Mouse (Mus musculus): ENCODE results near the gene C1s2.
"Not testable (repeated sequence)": the region's sequence is repeated elsewhere in the genome, so short reads cannot be mapped to it uniquely, and the experiment has no call there.

Gene C1s2

DNA sequence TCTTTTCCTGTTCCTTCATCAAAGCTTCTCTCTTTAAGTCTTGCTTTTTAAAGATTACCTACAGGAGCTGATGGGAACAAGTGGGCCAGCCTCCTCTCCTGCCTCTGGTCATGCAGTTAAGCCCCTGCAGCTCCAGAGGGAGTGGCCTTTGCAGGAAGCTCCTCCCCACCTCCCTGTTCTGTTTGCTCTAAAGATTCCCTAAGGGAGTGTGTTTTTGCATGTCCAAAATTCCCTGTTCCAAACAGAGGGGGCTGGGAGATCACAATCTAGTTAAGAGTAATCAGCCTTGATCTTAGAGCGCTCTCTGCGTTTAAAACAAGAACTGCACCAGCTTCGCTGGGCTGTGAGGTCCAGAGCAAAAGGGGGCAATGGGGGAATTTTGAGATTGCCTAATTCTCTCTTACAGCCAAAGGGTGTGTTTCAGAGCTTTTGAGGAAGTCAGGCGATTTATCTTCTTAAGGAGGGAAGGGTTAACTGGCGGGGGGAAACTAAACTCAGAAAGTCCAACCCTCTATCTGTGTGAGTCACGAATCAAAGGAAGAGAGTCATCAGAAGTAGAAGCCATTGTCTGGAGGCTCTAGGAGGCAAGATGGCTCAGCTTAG, 1.1 kb upstream of the C1s2 start:
- DNase-seq: not testable (repeated sequence)

DNA sequence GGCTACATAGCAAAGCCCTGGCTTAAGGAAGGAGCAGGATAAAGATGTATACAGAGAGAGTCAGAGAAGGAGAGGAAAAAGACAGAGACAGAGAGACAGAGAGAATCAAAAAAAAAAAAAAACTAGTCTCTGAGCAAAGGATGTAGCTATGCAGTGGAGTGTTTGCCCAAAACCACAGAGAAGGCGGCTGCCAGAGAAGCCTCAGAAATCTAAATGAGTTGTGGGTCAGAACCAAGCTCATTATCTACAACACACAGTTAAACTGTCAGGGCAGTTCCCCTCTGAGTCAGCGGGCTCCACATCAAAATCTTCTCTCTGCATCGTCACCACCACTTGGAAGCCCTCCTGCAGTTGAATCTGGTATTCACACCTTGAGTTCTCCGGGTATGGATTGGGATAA, 5.1 kb downstream of the C1s2 start:
- DNase-seq: no peak

GRCm38 (mm10) chr6:124626184-124626583, 9.7 kb downstream of the C1s2 start:
- DNase-seq: not testable (repeated sequence)

DNA sequence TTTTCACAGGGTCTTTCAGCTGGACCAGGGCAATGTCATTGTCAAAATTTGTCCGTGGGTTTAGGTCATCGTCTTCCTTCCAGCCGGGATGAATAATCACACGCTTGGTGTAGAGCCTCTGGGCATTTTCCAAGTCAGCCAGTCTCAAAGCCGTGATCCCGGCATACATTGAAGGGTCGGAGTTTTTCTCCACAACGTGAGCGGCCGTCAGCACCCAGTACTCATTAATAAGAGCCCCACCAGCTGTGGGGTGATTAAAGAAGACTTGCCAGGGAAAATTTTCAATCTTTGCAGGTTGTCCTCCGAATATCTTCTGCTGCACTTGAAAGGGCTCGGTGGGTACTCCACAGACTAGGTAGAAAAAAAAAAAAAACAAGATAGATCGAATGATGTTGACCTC, 10.3 kb downstream of the C1s2 start:
- no peak for DNase-seq

GRCm38 (mm10) chr6:124602031-124602430, 33.9 kb downstream of the C1s2 start:
- no peak for DNase-seq

- no peak for DNase-seq
These were observed 42.8 kb downstream of the C1s2 start for GRCm38 (mm10) chr6:124593121-124593520.

- peak; percentile 30 to 59 for DNase-seq
These were observed 43.6 kb downstream of the C1s2 start for GRCm38 (mm10) chr6:124592186-124592700.

- no peak for DNase-seq
These were observed 47.1 kb downstream of the C1s2 start for GRCm38 (mm10) chr6:124588771-124589170.

- no peak for DNase-seq
These were observed 49.6 kb downstream of the C1s2 start for GRCm38 (mm10) chr6:124586266-124586665.

- no peak for DNase-seq
These were observed 50.1 kb downstream of the C1s2 start for GRCm38 (mm10) chr6:124585761-124586160.

- DNase-seq: no peak
These were observed 51.0 kb downstream of the C1s2 start for GRCm38 (mm10) chr6:124584935-124585334.

- DNase-seq: no peak
These were observed 53.7 kb downstream of the C1s2 start for GRCm38 (mm10) chr6:124582231-124582630.

DNA sequence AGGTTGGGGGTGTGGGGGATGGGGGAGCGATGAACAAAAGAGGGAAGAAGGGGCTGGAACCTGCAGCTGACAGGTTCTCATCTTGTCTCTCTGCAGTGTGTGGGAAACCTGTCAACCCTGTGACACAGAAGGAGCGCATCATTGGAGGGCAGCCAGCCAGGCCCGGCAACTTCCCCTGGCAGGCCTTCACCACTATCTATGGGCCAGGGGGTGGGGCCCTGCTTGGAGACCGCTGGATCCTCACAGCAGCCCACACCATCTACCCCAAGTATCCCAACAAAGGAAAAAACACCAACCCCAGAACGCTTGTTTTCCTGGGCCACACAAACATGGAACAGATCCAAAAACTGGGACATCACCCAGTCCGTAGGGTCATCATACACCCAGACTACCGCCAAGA, 55.7 kb downstream of the C1s2 start:
- peak; percentile 8 to 38 for DNase-seq

GRCm38 (mm10) chr6:124575155-124575678, 60.7 kb downstream of the C1s2 start:
- DNase-seq: not testable (repeated sequence)
